Mouse (Mus musculus): ENCODE measurements around the gene Lgals7. TPM values are rescaled to one million over a fixed set of nuclear protein-coding genes. Genes with fewer than 3 reads are reported as not detected.

Gene Lgals7
- not detected in 2 replicates for polyA plus RNA-seq (2012; ENCODE audit: insufficient read depth, insufficient read length, missing spikeins)

GRCm38 (mm10) chr7:28863540-28863939, at the start of gene Lgals7:
Gene Lgals7, plus strand, starts transcription at chr7:28863853.
- TF ChIP-seq CTCF (IDR thresholded peaks at IDR 0.05; ENCODE audit: low read depth, low read length) (no peak), POLR2A (IDR thresholded peaks at IDR 0.05; ENCODE audit: borderline replicate concordance, low read depth, low read length) (no peak)
- H3K4me3 ChIP-seq (ENCODE audit: insufficient read depth, low read length), result no peak within 1 kb of the TSS
- H3K4me1 ChIP-seq (ENCODE audit: control insufficient read depth, insufficient read depth, low read length), result peaks cover 17% of the 10 kb centered on the region
- no peak within 1 kb of the TSS for H3K27ac ChIP-seq (ENCODE audit: insufficient read depth, low read depth, low read length)

- TF ChIP-seq POLR2A (IDR thresholded peaks at IDR 0.05; ENCODE audit: borderline replicate concordance, low read depth, low read length) (no peak), CTCF (IDR thresholded peaks at IDR 0.05; ENCODE audit: low read depth, low read length) (no peak)
- Histone ChIP-seq H3K4me1 (ENCODE audit: control insufficient read depth, insufficient read depth, low read length) (peaks cover 38% of the 10 kb centered on the region), H3K4me3 (ENCODE audit: insufficient read depth, low read length) (no peak overlapping the region), H3K27ac (ENCODE audit: insufficient read depth, low read depth, low read length) (no peak overlapping the region)
Observed at GRCm38 (mm10) chr7:28814306-28815034, 49.2 kb upstream of the Lgals7 start.

- Histone ChIP-seq H3K27ac (ENCODE audit: insufficient read depth, low read depth, low read length) (no peak overlapping the region), H3K4me3 (ENCODE audit: insufficient read depth, low read length) (no peak overlapping the region), H3K4me1 (ENCODE audit: control insufficient read depth, insufficient read depth, low read length) (peaks cover 43% of the 10 kb centered on the region)
- TF ChIP-seq CTCF (IDR thresholded peaks at IDR 0.05; ENCODE audit: low read depth, low read length) (no peak), POLR2A (IDR thresholded peaks at IDR 0.05; ENCODE audit: borderline replicate concordance, low read depth, low read length) (no peak)
Observed at GRCm38 (mm10) chr7:28815230-28815629, 48.4 kb upstream of the Lgals7 start.

GRCm38 (mm10) chr7:28816201-28816600, 47.5 kb upstream of the Lgals7 start:
- Histone ChIP-seq H3K4me3 (ENCODE audit: insufficient read depth, low read length) (no peak overlapping the region), H3K4me1 (ENCODE audit: control insufficient read depth, insufficient read depth, low read length) (peaks cover 51% of the 10 kb centered on the region), H3K27ac (ENCODE audit: insufficient read depth, low read depth, low read length) (no peak overlapping the region)
- TF ChIP-seq CTCF (IDR thresholded peaks at IDR 0.05; ENCODE audit: low read depth, low read length) (no peak), POLR2A (IDR thresholded peaks at IDR 0.05; ENCODE audit: borderline replicate concordance, low read depth, low read length) (no peak)

GRCm38 (mm10) chr7:28816920-28817319, 46.7 kb upstream of the Lgals7 start:
- Histone ChIP-seq H3K27ac (ENCODE audit: insufficient read depth, low read depth, low read length) (no peak overlapping the region), H3K4me3 (ENCODE audit: insufficient read depth, low read length) (no peak overlapping the region), H3K4me1 (ENCODE audit: control insufficient read depth, insufficient read depth, low read length) (peaks cover 53% of the 10 kb centered on the region)
- no peak for TF ChIP-seq POLR2A (IDR thresholded peaks at IDR 0.05; ENCODE audit: borderline replicate concordance, low read depth, low read length)
- no peak for TF ChIP-seq CTCF (IDR thresholded peaks at IDR 0.05; ENCODE audit: low read depth, low read length)

- no peak for TF ChIP-seq POLR2A (IDR thresholded peaks at IDR 0.05; ENCODE audit: borderline replicate concordance, low read depth, low read length)
- no peak for TF ChIP-seq CTCF (IDR thresholded peaks at IDR 0.05; ENCODE audit: low read depth, low read length)
- H3K4me3 ChIP-seq (ENCODE audit: insufficient read depth, low read length), result no peak overlapping the region
- no peak overlapping the region for H3K27ac ChIP-seq (ENCODE audit: insufficient read depth, low read depth, low read length)
- peaks cover 54% of the 10 kb centered on the region for H3K4me1 ChIP-seq (ENCODE audit: control insufficient read depth, insufficient read depth, low read length)
Observed at GRCm38 (mm10) chr7:28817524-28817923, 46.1 kb upstream of the Lgals7 start.

GRCm38 (mm10) chr7:28817957-28818356, 45.7 kb upstream of the Lgals7 start:
- Histone ChIP-seq H3K4me1 (ENCODE audit: control insufficient read depth, insufficient read depth, low read length) (peaks cover 50% of the 10 kb centered on the region), H3K4me3 (ENCODE audit: insufficient read depth, low read length) (no peak overlapping the region), H3K27ac (ENCODE audit: insufficient read depth, low read depth, low read length) (no peak overlapping the region)
- TF ChIP-seq CTCF (IDR thresholded peaks at IDR 0.05; ENCODE audit: low read depth, low read length), result no peak
- TF ChIP-seq POLR2A (IDR thresholded peaks at IDR 0.05; ENCODE audit: borderline replicate concordance, low read depth, low read length), result no peak

GRCm38 (mm10) chr7:28818436-28818835, 45.2 kb upstream of the Lgals7 start:
- H3K4me3 ChIP-seq (ENCODE audit: insufficient read depth, low read length), result no peak overlapping the region
- H3K27ac ChIP-seq (ENCODE audit: insufficient read depth, low read depth, low read length), result no peak overlapping the region
- TF ChIP-seq POLR2A (IDR thresholded peaks at IDR 0.05; ENCODE audit: borderline replicate concordance, low read depth, low read length) (no peak), CTCF (IDR thresholded peaks at IDR 0.05; ENCODE audit: low read depth, low read length) (no peak)
- peaks cover 47% of the 10 kb centered on the region for H3K4me1 ChIP-seq (ENCODE audit: control insufficient read depth, insufficient read depth, low read length)

- Histone ChIP-seq H3K4me1 (ENCODE audit: control insufficient read depth, insufficient read depth, low read length) (peaks cover 44% of the 10 kb centered on the region), H3K4me3 (ENCODE audit: insufficient read depth, low read length) (no peak overlapping the region), H3K27ac (ENCODE audit: insufficient read depth, low read depth, low read length) (no peak overlapping the region)
- no peak for TF ChIP-seq POLR2A (IDR thresholded peaks at IDR 0.05; ENCODE audit: borderline replicate concordance, low read depth, low read length)
Observed at GRCm38 (mm10) chr7:28818861-28819452, 44.7 kb upstream of the Lgals7 start.

GRCm38 (mm10) chr7:28819571-28819970, 44.1 kb upstream of the Lgals7 start:
- H3K4me3 ChIP-seq (ENCODE audit: insufficient read depth, low read length), result no peak overlapping the region
- peaks cover 43% of the 10 kb centered on the region for H3K4me1 ChIP-seq (ENCODE audit: control insufficient read depth, insufficient read depth, low read length)
- TF ChIP-seq CTCF (IDR thresholded peaks at IDR 0.05; ENCODE audit: low read depth, low read length) (no peak), POLR2A (IDR thresholded peaks at IDR 0.05; ENCODE audit: borderline replicate concordance, low read depth, low read length) (no peak)
- H3K27ac ChIP-seq (ENCODE audit: insufficient read depth, low read depth, low read length), result no peak overlapping the region
